Mouse (Mus musculus) urinary bladder, adult 18-20 months (tissue): ENCODE results near the gene Lnpep.

Experiments used
- DNase-seq, 2 experiments: peaks; one replicate each; pipeline ENCODE4 v3.0.0; 2022; ENCODE audit warnings: low spot score in 2 of 2, mixed read lengths in 2 of 2

The Lnpep gene

GRCm38 (mm10) chr17:17609523-17609922 lies 15.3 kb downstream of the Lnpep start:
- DNase-seq: no peak

- DNase-seq: no peak
Observed at GRCm38 (mm10) chr17:17608416-17608988, 16.3 kb downstream of the Lnpep start.

- no peak for DNase-seq
Observed at GRCm38 (mm10) chr17:17604554-17604953, 20.3 kb downstream of the Lnpep start.

GRCm38 (mm10) chr17:17603609-17604008 lies 21.2 kb downstream of the Lnpep start:
- no peak for DNase-seq

GRCm38 (mm10) chr17:17602786-17603185 lies 22.1 kb downstream of the Lnpep start:
- no peak for DNase-seq

GRCm38 (mm10) chr17:17602330-17602729 lies 22.5 kb downstream of the Lnpep start:
- DNase-seq: no peak

- peak; percentile 67 to 85 for DNase-seq
Observed at GRCm38 (mm10) chr17:17600804-17601252, 24.0 kb downstream of the Lnpep start.

GRCm38 (mm10) chr17:17600001-17600400 lies 24.8 kb downstream of the Lnpep start:
- no peak for DNase-seq

- no peak for DNase-seq
Observed at GRCm38 (mm10) chr17:17598355-17598754, 26.5 kb downstream of the Lnpep start.

- no peak for DNase-seq
Observed at GRCm38 (mm10) chr17:17592926-17593325, 31.9 kb downstream of the Lnpep start.

- no peak for DNase-seq
Observed at GRCm38 (mm10) chr17:17587333-17588047, 37.4 kb downstream of the Lnpep start.

GRCm38 (mm10) chr17:17585115-17585514 lies 39.7 kb downstream of the Lnpep start:
- DNase-seq: no peak

- no peak for DNase-seq
Observed at GRCm38 (mm10) chr17:17583896-17584295, 41.0 kb downstream of the Lnpep start.

GRCm38 (mm10) chr17:17581234-17581633 lies 43.6 kb downstream of the Lnpep start:
- DNase-seq: no peak

GRCm38 (mm10) chr17:17576399-17576798 lies 48.5 kb downstream of the Lnpep start:
- DNase-seq: no peak

GRCm38 (mm10) chr17:17567071-17567470 lies 57.8 kb downstream of the Lnpep start:
- DNase-seq: no peak

GRCm38 (mm10) chr17:17548958-17549357 lies 75.9 kb downstream of the Lnpep start:
- no peak for DNase-seq

GRCm38 (mm10) chr17:17531338-17531737 lies 93.5 kb downstream of the Lnpep start:
- DNase-seq: no peak

GRCm38 (mm10) chr17:17516384-17517016 lies 108.3 kb downstream of the Lnpep start:
- DNase-seq: no peak

GRCm38 (mm10) chr17:17506677-17507076 lies 118.2 kb downstream of the Lnpep start:
- no peak for DNase-seq

- DNase-seq: no peak
Observed at GRCm38 (mm10) chr17:17499278-17499677, 125.6 kb downstream of the Lnpep start.

- DNase-seq: no peak
Observed at GRCm38 (mm10) chr17:17498848-17499247, 126.0 kb downstream of the Lnpep start.

GRCm38 (mm10) chr17:17496730-17497129 lies 128.1 kb downstream of the Lnpep start:
- no peak for DNase-seq
